Mouse (Mus musculus) cerebellum, adult 2 months (tissue): ENCODE results near the gene Insm1.

Source experiments
- CTCF ChIP-seq: fragments of 200-500 bp; IDR thresholded peaks from 2 replicates; pipeline ENCODE4 v1.5.1; 2011; ENCODE audit warnings: low read depth, mild to moderate bottlenecking, control low read depth, low read length, moderate library complexity, borderline replicate concordance; ENCODE audit not compliant: insufficient read depth
- POLR2A ChIP-seq: fragments of 200-500 bp; IDR thresholded peaks from 2 replicates; pipeline ENCODE4 v1.6.1; 2011; ENCODE audit warnings: low read length, control low read depth, borderline replicate concordance; ENCODE audit not compliant: insufficient read depth

GRCm38 (mm10) chr2:146228435-146228834 is 6.7 kb downstream of the Insm1 start:
- TF ChIP-seq CTCF (no peak), POLR2A (no peak)
